Mouse (Mus musculus) thymus, postnatal 4 days (tissue): ENCODE results near the gene Ube2o.

Experiments
- DNase-seq: peaks from one replicate; pipeline ENCODE4 v3.0.0; 2021

Ube2o gene

GRCm38 (mm10) chr11:116581376-116581814 is at the start of gene Ube2o:
Ube2o (minus strand) TSS chr11:116581447.
- DNase-seq: peak; percentile 95

GRCm38 (mm10) chr11:116630171-116630965 is 49.1 kb upstream of the Ube2o start:
- DNase-seq: no peak

- DNase-seq: no peak
Measured at GRCm38 (mm10) chr11:116629472-116629871, 48.2 kb upstream of the Ube2o start.

- peak; percentile 87 for DNase-seq
Measured at GRCm38 (mm10) chr11:116628712-116629111, 47.5 kb upstream of the Ube2o start.

DNA sequence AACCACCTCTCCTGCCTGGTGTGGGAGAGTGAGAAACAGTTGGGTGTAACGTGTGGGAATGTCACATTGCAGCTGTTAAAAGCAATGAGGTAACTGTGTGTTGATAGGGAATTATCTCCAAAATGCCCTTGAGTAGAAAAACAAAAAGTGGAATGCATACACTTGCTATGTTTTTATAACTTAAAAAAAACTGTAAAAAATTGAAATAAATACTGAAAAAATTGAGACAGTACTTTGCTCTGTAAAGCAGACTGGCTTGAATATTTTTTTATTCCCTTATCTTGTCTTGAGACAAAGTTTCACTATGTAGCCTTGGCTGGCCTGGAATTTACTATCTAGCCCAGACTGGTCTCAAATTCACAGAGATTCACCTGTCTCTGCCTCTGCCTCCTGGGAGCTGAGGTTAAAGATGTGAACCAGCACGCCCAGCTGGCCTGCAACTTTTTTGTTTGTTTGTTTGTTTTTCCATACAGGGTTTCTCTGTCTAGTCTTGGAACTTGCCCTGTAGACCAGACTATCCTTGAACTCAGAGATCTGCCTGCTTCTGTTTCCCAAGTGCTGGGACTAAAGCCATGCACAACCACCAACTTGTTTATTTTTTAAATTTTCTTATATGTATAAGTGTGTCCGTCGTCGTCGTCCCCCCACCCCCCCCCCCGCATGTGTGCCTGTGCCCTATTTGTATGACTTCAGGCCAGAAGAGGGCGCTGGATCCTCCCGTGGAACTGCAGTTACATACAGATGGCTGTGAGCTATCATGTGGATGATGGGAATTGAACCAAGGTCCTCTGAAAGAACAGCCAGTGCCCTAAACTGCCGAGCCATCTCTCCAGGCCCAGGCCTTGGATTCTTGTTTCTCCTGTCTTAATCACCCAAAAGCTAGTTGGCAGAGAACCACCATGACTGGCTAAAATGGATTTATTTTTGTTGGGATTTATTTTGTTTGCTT is 46.1 kb upstream of the Ube2o start:
- DNase-seq: peak; percentile 75

DNA sequence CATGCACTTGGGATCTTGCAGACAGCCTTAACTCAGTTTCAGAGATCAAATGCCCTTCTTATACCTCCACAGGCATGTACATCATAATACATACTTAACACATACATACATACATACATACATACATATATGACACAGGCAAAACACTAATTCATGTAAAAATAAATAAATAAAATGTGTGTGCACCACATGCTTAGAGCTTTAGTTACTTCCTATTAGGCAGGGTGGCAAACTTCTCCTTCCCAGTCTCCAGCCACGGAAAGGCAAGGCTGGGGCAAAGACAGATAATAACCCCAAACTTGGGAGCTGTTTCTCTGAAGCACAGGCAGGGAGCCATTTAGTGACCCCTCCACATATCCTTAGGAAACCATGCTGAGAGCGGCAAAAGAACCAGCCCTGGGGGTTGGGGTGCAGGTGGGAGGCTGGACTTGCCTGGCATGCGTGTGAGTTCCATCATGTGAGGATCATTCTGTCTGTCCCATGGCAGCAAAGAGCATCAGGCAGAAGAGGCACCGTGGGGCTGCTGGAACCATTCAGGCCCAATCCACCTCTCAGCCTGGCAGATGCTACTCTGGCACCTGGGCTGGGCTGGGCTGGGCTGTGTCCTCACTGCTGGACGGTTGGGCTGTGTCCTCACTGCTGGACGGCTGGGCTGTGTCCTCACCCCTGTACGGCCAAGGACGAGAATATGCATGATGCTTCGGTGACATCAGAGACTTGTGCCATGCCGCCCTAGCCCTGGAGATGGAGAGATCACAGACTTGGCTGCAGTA is 45.2 kb upstream of the Ube2o start, which contains the start of gene Rhbdf2:
Rhbdf2 (minus strand) TSS at position 721 of the 773 bp plus-strand sequence.
- DNase-seq: no peak

- peak; percentile 83 for DNase-seq
Measured at GRCm38 (mm10) chr11:116625081-116626000, 44.1 kb upstream of the Ube2o start.

GRCm38 (mm10) chr11:116624131-116624832 is 43.0 kb upstream of the Ube2o start:
- peak; percentile 89 for DNase-seq

DNA sequence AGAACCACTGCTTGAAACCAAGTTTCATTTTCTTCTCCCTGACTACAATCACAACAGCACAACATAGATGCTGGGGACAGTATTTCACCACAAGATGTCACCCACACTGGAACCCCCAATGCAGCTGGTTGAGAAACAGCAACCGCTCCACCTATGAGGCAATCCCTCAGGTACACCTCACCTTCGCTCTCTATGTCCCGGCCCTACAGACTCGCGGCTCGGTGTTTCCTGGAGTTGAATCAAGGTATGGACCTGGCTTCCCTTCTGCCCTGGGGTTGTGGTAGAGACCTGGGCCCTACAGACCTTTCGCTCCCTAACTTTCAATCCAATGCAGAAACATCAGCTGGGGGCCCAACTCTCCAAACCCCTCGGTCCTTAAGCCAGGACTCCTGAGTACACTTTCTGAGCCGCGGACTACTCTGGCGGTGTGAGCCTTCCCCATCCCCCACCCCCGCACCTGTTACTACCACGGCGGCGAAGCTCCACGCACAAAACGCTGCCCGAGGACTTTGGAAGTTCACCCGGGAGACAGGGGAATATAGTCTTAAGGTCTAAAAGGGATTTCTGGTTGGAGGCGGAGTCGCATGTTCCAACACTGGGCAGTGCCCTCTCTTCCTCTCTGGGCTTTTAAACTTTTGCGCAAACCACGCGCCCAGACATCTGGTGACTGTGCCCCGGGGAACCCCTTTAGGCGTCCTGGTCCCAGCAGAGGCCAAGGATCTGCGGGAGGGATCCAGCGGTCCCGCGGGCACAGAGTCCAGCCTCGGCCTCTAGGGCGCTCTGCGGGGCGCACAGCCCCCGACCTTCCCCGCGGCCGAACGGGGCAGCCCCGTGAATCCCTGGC is 42.3 kb upstream of the Ube2o start:
- peak; percentile 56 for DNase-seq

DNA sequence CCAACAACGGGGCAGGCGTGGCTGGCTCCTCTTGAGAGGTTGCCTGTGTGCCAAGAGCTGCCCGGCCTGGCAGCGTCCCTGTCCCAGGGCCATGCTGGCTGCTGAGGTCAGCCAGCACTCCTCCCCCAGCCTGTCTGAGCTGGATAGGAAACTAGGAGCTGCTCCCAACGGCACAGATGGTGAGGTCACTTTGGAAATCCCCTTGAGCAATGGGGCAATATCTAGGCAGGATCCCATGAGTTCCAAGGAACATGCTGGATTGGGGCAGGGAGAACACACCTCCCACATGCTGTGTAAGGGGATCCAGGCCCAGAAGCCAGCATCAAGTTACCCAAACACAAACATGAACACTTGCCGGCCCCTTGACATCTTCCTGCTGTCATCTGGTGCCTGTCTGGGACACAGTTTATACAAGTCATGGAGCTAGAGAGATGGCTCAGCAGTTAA is 40.0 kb upstream of the Ube2o start:
- no peak for DNase-seq

GRCm38 (mm10) chr11:116620559-116621253 is 39.5 kb upstream of the Ube2o start:
- no peak for DNase-seq

GRCm38 (mm10) chr11:116620073-116620472 is 38.8 kb upstream of the Ube2o start:
- DNase-seq: no peak

- DNase-seq: no peak
Measured at GRCm38 (mm10) chr11:116619561-116619960, 38.3 kb upstream of the Ube2o start.

DNA sequence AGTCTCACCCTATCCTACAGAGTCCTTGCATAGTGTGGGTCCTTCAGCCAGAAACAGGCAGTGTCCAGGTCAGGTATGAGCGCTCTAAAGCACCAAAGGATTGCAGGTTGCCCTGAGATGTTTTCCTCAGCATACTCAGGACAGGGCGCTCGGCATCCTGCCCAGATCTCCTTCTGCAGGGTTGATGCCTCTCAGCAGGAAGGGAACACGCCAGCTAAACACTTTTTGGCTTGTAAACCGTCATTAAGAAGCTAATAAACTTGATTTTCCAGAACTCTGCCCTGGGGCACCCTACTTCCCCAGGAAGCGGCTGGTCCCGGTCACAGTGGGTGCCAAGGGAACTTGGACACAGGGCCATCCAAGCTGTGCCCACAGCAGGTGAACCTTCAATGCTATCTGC is 37.9 kb upstream of the Ube2o start:
- no peak for DNase-seq

DNA sequence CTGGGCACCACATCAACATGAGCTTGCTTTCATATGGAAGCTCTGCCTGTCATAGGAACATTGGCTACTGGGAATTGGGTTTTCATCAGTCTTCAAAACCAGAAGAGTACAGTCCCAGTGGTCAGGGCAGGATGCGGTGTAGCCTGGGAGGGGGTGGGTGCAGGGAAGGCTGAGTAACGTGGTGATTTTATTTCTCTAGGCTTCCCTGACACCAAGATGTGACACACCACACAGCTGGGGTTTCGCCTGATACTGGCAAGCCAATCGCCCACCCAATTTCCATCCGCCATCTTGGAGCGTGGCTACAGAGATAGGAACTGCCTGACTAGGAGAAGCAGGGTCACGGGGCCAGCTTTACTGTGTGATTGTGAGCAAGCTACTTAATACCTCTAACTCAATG is 37.4 kb upstream of the Ube2o start:
- no peak for DNase-seq

- DNase-seq: no peak
Measured at GRCm38 (mm10) chr11:116617641-116618040, 36.4 kb upstream of the Ube2o start.

- no peak for DNase-seq
Measured at GRCm38 (mm10) chr11:116616438-116617118, 35.3 kb upstream of the Ube2o start.

- DNase-seq: peak; percentile 41
Measured at GRCm38 (mm10) chr11:116615735-116616437, 34.6 kb upstream of the Ube2o start.
